Comparison of ENCODE assay signal across 14 mouse cellular contexts in the genomic region with DNA sequence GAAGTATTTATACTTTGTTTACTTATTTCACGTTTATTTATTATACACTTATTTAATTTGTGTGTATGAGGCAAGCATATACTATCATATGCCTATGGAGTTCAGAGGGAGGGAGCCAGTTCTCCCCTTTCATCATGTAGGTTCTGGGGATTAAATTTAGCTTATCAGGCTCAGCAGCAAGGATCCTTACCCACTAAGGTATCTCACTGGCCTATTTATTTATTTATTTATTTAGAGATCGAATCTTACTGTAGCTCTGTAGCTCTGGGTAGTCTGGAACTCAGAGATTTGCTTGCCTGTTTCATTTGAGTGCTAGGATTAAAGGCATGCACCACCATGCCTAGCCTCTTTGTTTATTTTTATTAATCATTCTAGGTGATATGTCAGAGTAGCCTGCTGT.
"Had no signal": no experiment of that assay in that cellular context is flagged by ENCODE, and none has a peak within 500 bp of the region (broad histone marks: within the 10 kb centered on the region; RNA-seq: fewer than 3 reads in every experiment).

No protein-coding gene starts in this region.

- H3K4me3 ChIP-seq: limb, embryonic 10.5 days; midbrain, embryonic 10.5 days; myocyte; neural tube, embryonic 15.5 days had no signal

- H3K36me3 ChIP-seq: limb, embryonic 10.5 days; midbrain, embryonic 10.5 days; neural tube, embryonic 15.5 days had no signal

- H3K27ac ChIP-seq: limb, embryonic 10.5 days; midbrain, embryonic 10.5 days; neural tube, embryonic 15.5 days had no signal

- DNase-seq: kidney, adult 11 months; kidney, postnatal 10 days; lung, adult 2 months; lung, postnatal 36 days; midbrain, embryonic 14.5 days; right cerebral cortex, adult 18-20 months; right cerebral cortex, postnatal 25 days; thymus, adult 18-20 months; thymus, postnatal 25 days had no signal

- H3K4me1 ChIP-seq: limb, embryonic 10.5 days; midbrain, embryonic 10.5 days; neural tube, embryonic 15.5 days had no signal

- H3K27me3 ChIP-seq: neural tube, embryonic 15.5 days had no signal

- H3K9me3 ChIP-seq: limb, embryonic 10.5 days; midbrain, embryonic 10.5 days; neural tube, embryonic 15.5 days had no signal

- H3K9ac ChIP-seq: neural tube, embryonic 15.5 days had no signal

- ATAC-seq: lung, postnatal 0 days had no signal

- H3K4me2 ChIP-seq: neural tube, embryonic 15.5 days had no signal
